Mouse (Mus musculus) bone marrow macrophage, adult 2 months (primary cell): Measurements from ENCODE around the gene Jade2.

Source experiments
- CTCF ChIP-seq: IDR thresholded peaks from 2 replicates; pipeline ENCODE4 v1.5.1; 2012; ENCODE audit warnings: low read depth, mild to moderate bottlenecking, low read length, moderate library complexity
- POLR2A ChIP-seq: IDR thresholded peaks from 2 replicates; pipeline ENCODE4 v1.6.1; 2012; ENCODE audit warnings: mild to moderate bottlenecking, low read depth, low read length, borderline replicate concordance

GRCm38 (mm10) chr11:51837164-51838153 is 20.0 kb downstream of the Jade2 start:
- TF ChIP-seq CTCF (no peak), POLR2A (no peak)
